Mouse (Mus musculus) heart, embryonic 14.5 days (tissue): ENCODE results near the gene Etfdh. TPM values are rescaled to one million over a fixed set of nuclear protein-coding genes. Genes with fewer than 3 reads are reported as not detected.

ENCODE experiments used
- ATAC-seq: fragments of 200-750 bp; cut with Nextera tagmentation; 2 replicates; pipeline ENCODE4 v1.8.0; 2017; ENCODE audit warnings: low read depth, moderate TSS enrichment; ENCODE audit not compliant: insufficient number of reproducible peaks, insufficient read depth, low FRiP score
- H3K27ac ChIP-seq, 2 experiments: fragments of 200-500 bp in 1 of 2; fragments of 300-500 bp in 1 of 2; sonication (generic) in 1 of 2; replicated peaks in 1 of 2; 2 replicates each; pipeline ENCODE4 v1.5.1; 2012 to 2014; ENCODE audit warnings: low read depth in 2 of 2, low read length in 2 of 2, control low read depth in 1 of 2, mild to moderate bottlenecking in 1 of 2, mixed read lengths in 1 of 2; ENCODE audit not compliant: control insufficient read depth in 1 of 2, insufficient read depth in 1 of 2
- H3K27me3 ChIP-seq: fragments of 300-500 bp; sonication (generic); 2 replicates; pipeline ENCODE4 v1.6.1; 2014; ENCODE audit warnings: mild to moderate bottlenecking, low read length, control low read depth; ENCODE audit not compliant: control insufficient read depth, insufficient read depth
- H3K36me3 ChIP-seq: fragments of 300-500 bp; sonication (generic); 2 replicates; pipeline ENCODE4 v1.6.1; 2014; ENCODE audit warnings: mild to moderate bottlenecking, control low read depth, low read length, mixed read lengths; ENCODE audit not compliant: control insufficient read depth, insufficient read depth
- H3K4me1 ChIP-seq, 2 experiments: fragments of 200-500 bp in 1 of 2; fragments of 300-500 bp in 1 of 2; sonication (generic) in 1 of 2; 2 replicates each; pipeline ENCODE4 v1.6.1; 2012 to 2014; ENCODE audit warnings: low read length in 2 of 2, control low read depth in 1 of 2, mixed read lengths in 1 of 2; ENCODE audit not compliant: control insufficient read depth in 2 of 2, insufficient read depth in 2 of 2
- H3K4me2 ChIP-seq: fragments of 300-500 bp; sonication (generic); 2 replicates; pipeline ENCODE4 v1.6.1; 2014; ENCODE audit warnings: mild to moderate bottlenecking, low read length
- H3K4me3 ChIP-seq, 2 experiments: fragments of 200-500 bp in 1 of 2; fragments of 300-500 bp in 1 of 2; sonication (generic) in 1 of 2; 2 replicates each; pipeline ENCODE4 v1.5.1; 2012 to 2014; ENCODE audit warnings: low read length in 2 of 2, mild to moderate bottlenecking in 2 of 2, control low read depth in 1 of 2, low read depth in 1 of 2, moderate library complexity in 1 of 2; ENCODE audit not compliant: control insufficient read depth in 1 of 2, insufficient read depth in 1 of 2
- H3K9ac ChIP-seq: fragments of 300-500 bp; sonication (generic); 2 replicates; pipeline ENCODE4 v1.6.1; 2014; ENCODE audit warnings: mild to moderate bottlenecking, low read length
- H3K9me3 ChIP-seq: fragments of 300-500 bp; sonication (generic); 2 replicates; pipeline ENCODE4 v1.6.1; 2016; ENCODE audit warnings: low read length, control low read depth; ENCODE audit not compliant: control insufficient read depth
- WGBS: fragments of 180-500 bp; shearing (Covaris S2); extraction: QIAGEN DNeasy Blood & Tissue Kit; methylation state at CpG from one replicate; pipeline ENCODE4 v1.1.7; 2014; 5-methylcytosine and 5-hydroxymethylcytosine counted together
- polyA plus RNA-seq: library from polyadenylated mRNA; unstranded; fragments of >200 nt; fragmentation: Nextera tagmentation; extraction: Ambion mirVana; gene quantifications from 2 replicates; pipeline ENCODE4 v1.2.1, GENCODE M21; 2014

The Etfdh gene
- polyA plus RNA-seq, 1 experiment from 2014 or later: 189 TPM

DNA sequence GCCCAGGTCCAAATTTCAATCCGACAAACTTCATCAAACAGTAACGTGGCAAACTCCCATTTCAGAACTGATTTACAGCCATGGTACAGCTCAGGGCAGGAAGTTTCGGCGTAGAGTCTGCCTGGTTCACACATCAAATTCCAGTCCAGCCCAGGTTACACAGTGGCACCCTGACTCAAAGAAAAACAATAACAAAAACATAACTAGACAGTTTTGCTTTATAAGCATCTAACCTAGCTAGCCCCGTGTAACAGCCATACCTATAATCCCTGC, 69.6 kb downstream of the Etfdh start:
- no peaks in the 10 kb centered on the region for H3K27me3 ChIP-seq
- peaks cover 0 to under 1% of the 10 kb centered on the region in 2 experiments; a peak in 2 of 4 replicates for H3K4me1 ChIP-seq
- ATAC-seq: no peak
- no peaks in the 10 kb centered on the region for H3K9me3 ChIP-seq
- no peak overlapping the region for H3K9ac ChIP-seq
- H3K27ac ChIP-seq: peak overlapping the region; percentile 54 to 60; a peak in 3 of 4 replicates
- H3K36me3 ChIP-seq: no peaks in the 10 kb centered on the region
- WGBS: 71% methylated on average over 5 of the region's 5 CpGs
- 0 out of 2 replicates have a peak overlapping the region, but pooled peaks have one; percentile 8 for H3K4me2 ChIP-seq
- H3K4me3 ChIP-seq: no peak overlapping the region

DNA sequence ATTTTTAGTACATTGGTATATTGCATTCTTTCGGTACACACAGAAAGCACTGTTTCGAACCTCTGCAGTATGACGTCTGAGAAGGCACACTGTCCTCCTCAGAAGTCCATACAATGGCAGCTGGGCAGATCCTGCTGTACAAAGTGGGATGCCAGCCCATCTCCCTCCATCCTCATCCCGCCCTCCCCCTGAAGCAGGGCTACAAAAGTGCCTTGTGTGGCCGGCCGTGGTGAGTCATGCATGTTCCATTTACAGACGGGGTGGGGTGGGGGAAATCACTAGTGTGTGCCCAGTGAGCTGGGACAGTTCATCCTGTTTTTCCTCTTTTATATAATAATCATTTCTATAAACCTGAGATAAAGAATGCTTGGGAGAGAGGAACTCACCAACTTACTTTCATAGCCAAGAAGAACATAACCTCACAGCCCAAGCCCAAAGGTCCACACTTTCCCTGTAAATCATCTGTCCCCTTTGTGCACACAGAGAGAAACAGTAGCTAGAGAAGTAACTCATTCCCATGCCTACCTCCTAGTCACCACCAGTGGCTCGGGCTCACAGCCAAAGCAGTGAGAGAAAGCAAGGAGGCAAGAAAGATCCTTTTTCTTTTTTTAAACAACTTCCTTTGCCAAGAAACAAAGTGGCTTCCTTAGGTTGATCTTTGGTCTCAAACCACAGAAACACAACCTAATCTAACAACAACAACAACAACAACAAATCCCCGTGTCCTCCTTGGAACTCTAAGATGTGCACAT, 70.1 kb downstream of the Etfdh start:
- Histone ChIP-seq H3K4me3 (no peak overlapping the region), H3K27me3 (no peaks in the 10 kb centered on the region), H3K27ac (peak overlapping the region; percentile 54 to 60), H3K9me3 (no peaks in the 10 kb centered on the region), H3K9ac (no peak overlapping the region), H3K4me2 (0 out of 2 replicates have a peak overlapping the region, but pooled peaks have one; percentile 8), H3K36me3 (no peaks in the 10 kb centered on the region), H3K4me1 (no peaks in the 10 kb centered on the region; a peak in 1 of 4 replicates)
- ATAC-seq: no peak
- WGBS: 65% methylated on average over 9 of the region's 9 CpGs

DNA sequence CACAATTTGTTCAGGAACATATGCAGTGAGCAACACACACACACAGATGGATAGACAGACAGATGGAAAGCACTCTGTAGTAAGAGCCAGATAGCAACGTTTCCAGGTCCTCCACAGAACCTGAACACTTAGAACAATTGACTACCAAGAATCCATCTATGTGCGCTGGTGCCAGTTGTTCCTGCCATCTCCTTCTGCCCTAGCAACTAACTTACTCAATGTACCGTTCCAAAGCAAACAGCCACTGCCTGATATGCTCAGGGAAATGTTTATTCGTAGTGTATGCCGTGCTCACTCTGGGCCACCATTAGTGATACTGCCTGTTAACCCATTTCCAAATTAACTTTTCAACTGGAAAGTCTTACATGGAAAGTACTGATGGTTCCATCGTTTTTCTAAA, 74.2 kb downstream of the Etfdh start:
- H3K4me3 ChIP-seq: no peak overlapping the region
- H3K27me3 ChIP-seq: no peaks in the 10 kb centered on the region
- no peaks in the 10 kb centered on the region for H3K9me3 ChIP-seq
- H3K36me3 ChIP-seq: no peaks in the 10 kb centered on the region
- H3K9ac ChIP-seq: no peak overlapping the region
- 70% methylated on average over 6 of the region's 6 CpGs for WGBS
- H3K4me2 ChIP-seq: no peak overlapping the region
- no peak overlapping the region for H3K27ac ChIP-seq
- ATAC-seq: no peak; the same call in 1 of the 2 replicates
- peaks cover 2 to 6% of the 10 kb centered on the region in 2 experiments; a peak in 3 of 4 replicates for H3K4me1 ChIP-seq

Other genes starting within 250 kb of the Etfdh start
- gene Fnip2, start 61.7 kb downstream of the Etfdh start, polyA plus RNA-seq: 4.3 and 4.5 TPM in 2 replicates
- 95.6 and 95.7 TPM in 2 replicates for gene Ppid, start 38.2 kb downstream of the Etfdh start, polyA plus RNA-seq
- gene 4930579G24Rik, start 421 bp downstream of the Etfdh start, polyA plus RNA-seq: 25.1 and 26.1 TPM in 2 replicates
- 9.6 and 11.3 TPM in 2 replicates for gene Rxfp1, start 108.4 kb upstream of the Etfdh start, polyA plus RNA-seq
- 12.4 and 16.2 TPM in 2 replicates for gene Tmem144, start 223.3 kb upstream of the Etfdh start, polyA plus RNA-seq